Mouse (Mus musculus) CD4-positive, CD25-positive, alpha-beta regulatory T cell, adult 2 months (primary cell): ENCODE measurements around the gene Slc18b1.
"Not testable (repeated sequence)": the region's sequence is repeated elsewhere in the genome, so short reads cannot be mapped to it uniquely, and the experiment has no call there.

Experiments used
- DNase-seq: peaks from one replicate; pipeline ENCODE4 v3.0.0-alpha.2; 2012; ENCODE audit warnings: low read depth, low spot score

Slc18b1 gene

GRCm38 (mm10) chr10:23796551-23797503, at the start of gene Slc18b1:
Gene Slc18b1 (plus strand): TSS chr10:23796986.
- DNase-seq: no peak

- no peak for DNase-seq
Measured at GRCm38 (mm10) chr10:23754166-23754565, 42.6 kb upstream of the Slc18b1 start.

GRCm38 (mm10) chr10:23777288-23777945, 19.4 kb upstream of the Slc18b1 start:
- DNase-seq: peak; percentile 32

GRCm38 (mm10) chr10:23780539-23781275, 16.1 kb upstream of the Slc18b1 start:
- DNase-seq: peak; percentile 29

GRCm38 (mm10) chr10:23781760-23782735, 14.7 kb upstream of the Slc18b1 start:
- DNase-seq: no peak

GRCm38 (mm10) chr10:23782855-23783492, 13.8 kb upstream of the Slc18b1 start:
- no peak for DNase-seq

- DNase-seq: no peak
Measured at GRCm38 (mm10) chr10:23783493-23783884, 13.3 kb upstream of the Slc18b1 start.

GRCm38 (mm10) chr10:23784121-23784520, 12.7 kb upstream of the Slc18b1 start:
- no peak for DNase-seq

- not testable (repeated sequence) for DNase-seq
Measured at GRCm38 (mm10) chr10:23785599-23785998, 11.2 kb upstream of the Slc18b1 start.

GRCm38 (mm10) chr10:23786040-23786439, 10.7 kb upstream of the Slc18b1 start:
- peak; percentile 24 for DNase-seq

- DNase-seq: not testable (repeated sequence)
Measured at GRCm38 (mm10) chr10:23786631-23787038, 10.2 kb upstream of the Slc18b1 start.

- peak; percentile 100 for DNase-seq
Measured at GRCm38 (mm10) chr10:23787062-23787821, 9.5 kb upstream of the Slc18b1 start, which contains the start of gene Rps12. Gene Rps12 (minus strand): TSS chr10:23787275.

GRCm38 (mm10) chr10:23788056-23788600, 8.7 kb upstream of the Slc18b1 start:
- no peak for DNase-seq

GRCm38 (mm10) chr10:23795871-23796520, 790 bp upstream of the Slc18b1 start:
- DNase-seq: no peak

GRCm38 (mm10) chr10:23797606-23798005, 820 bp downstream of the Slc18b1 start:
- DNase-seq: no peak

- DNase-seq: no peak
Measured at GRCm38 (mm10) chr10:23798142-23798541, 1.4 kb downstream of the Slc18b1 start.

GRCm38 (mm10) chr10:23799933-23800332, 3.1 kb downstream of the Slc18b1 start:
- DNase-seq: no peak

- no peak for DNase-seq
Measured at GRCm38 (mm10) chr10:23802911-23803310, 6.1 kb downstream of the Slc18b1 start.

GRCm38 (mm10) chr10:23804665-23805064, 7.9 kb downstream of the Slc18b1 start:
- no peak for DNase-seq
